ENCODE assay signal across 8 mouse cellular contexts in genomic region chr1:165193880-165194661, GRCm38 (mm10). TPM values are rescaled to one million over a fixed set of nuclear protein-coding genes. Genes with fewer than 3 reads are reported as not detected.
DNase-seq lines count a peak whose midpoint lies in the region; ATAC-seq lines count a peak whose summit lies in the region.

Gene Sft2d2 (minus strand): TSS chr1:165194438.

- H3K36me3 ChIP-seq in hindbrain, embryonic 11.5 days (ENCODE audit: control insufficient read depth, insufficient read depth, low read length) = no peaks in the 10 kb centered on the region

- WGBS in hindbrain, embryonic 11.5 days = under 1% methylated on average over 59 of the region's 69 CpGs

- H3K4me2 ChIP-seq in hindbrain, embryonic 11.5 days (replicated peaks; ENCODE audit: low read depth, low read length) = peak within 1 kb of the TSS; percentile 85

- H3K4me1 ChIP-seq in hindbrain, embryonic 11.5 days (replicated peaks; ENCODE audit: control insufficient read depth, insufficient read depth, low read length) = 0 out of 2 replicates have a peak, but pooled peaks cover 3% of the 10 kb centered on the region

- DNase-seq in R1 (ENCODE audit: low read depth, low spot score) = peak; percentile 88
- peak; percentile 88 to 92 for DNase-seq in cerebellum, postnatal 14 days
- DNase-seq in frontal cortex, postnatal 10 days (ENCODE audit: low spot score in 2 of 2) = peak; percentile 53 to 66
- peak; percentile 75 for DNase-seq in hindbrain, embryonic 11.5 days (ENCODE audit: low spot score)
- DNase-seq in layer of hippocampus, postnatal 10 days (ENCODE audit: low spot score in 2 of 2) = peak; percentile 73 to 82
- DNase-seq in lung, postnatal 10 days = peak; percentile 93
- peak; percentile 83 for DNase-seq in ovary, postnatal 14 days (ENCODE audit: low spot score)
- peak; percentile 99 for DNase-seq in thymus, postnatal 14 days

- H3K4me3 ChIP-seq in hindbrain, embryonic 11.5 days (ENCODE audit: low read depth, low read length) = peak within 1 kb of the TSS; percentile 57

- H3K9ac ChIP-seq in hindbrain, embryonic 11.5 days (ENCODE audit: low read depth, low read length) = peak within 1 kb of the TSS; percentile 60

- H3K9me3 ChIP-seq in hindbrain, embryonic 11.5 days (ENCODE audit: control insufficient read depth, low read length) = no peaks in the 10 kb centered on the region

- peak; percentile 85 for ATAC-seq in hindbrain, embryonic 11.5 days (ENCODE audit: low FRiP score)

- 0 out of 2 replicates have a peak within 1 kb of the TSS, but pooled peaks have one; percentile 24 for H3K27ac ChIP-seq in hindbrain, embryonic 11.5 days (ENCODE audit: low read depth, low read length)

- H3K27me3 ChIP-seq in hindbrain, embryonic 11.5 days (ENCODE audit: control insufficient read depth, insufficient read depth, low read length) = no peaks in the 10 kb centered on the region; the same call in 1 of the 2 replicates

RNA-seq across cellular contexts. Expression of gene Sft2d2, which starts in this region (rescaled TPM):
- 11.1 and 11.8 TPM in 2 replicates for polyA plus RNA-seq in hindbrain, embryonic 11.5 days (2014; fragmentation: Nextera tagmentation; extraction: Ambion mirVana)
- total RNA-seq in layer of hippocampus, postnatal 10 days (2021) = 1 to 10 TPM; 7.8 to 9.0 TPM

Comparison
In these comparisons a context has a peak if more than half of its experiments do, and no peak if none do; other contexts are left out.
1. Peak in every context shown above with its lines: DNase-seq, ATAC-seq, H3K4me3 ChIP-seq and H3K27ac ChIP-seq.